Mouse (Mus musculus) urinary bladder, postnatal 14 days (tissue): ENCODE results near the gene Muc3.
"Not testable (repeated sequence)": the region's sequence is repeated elsewhere in the genome, so short reads cannot be mapped to it uniquely, and the experiment has no call there.

Experiments
- DNase-seq: peaks from one replicate; pipeline ENCODE4 v3.0.0; 2021; ENCODE audit warnings: low spot score

Muc3 gene

DNA sequence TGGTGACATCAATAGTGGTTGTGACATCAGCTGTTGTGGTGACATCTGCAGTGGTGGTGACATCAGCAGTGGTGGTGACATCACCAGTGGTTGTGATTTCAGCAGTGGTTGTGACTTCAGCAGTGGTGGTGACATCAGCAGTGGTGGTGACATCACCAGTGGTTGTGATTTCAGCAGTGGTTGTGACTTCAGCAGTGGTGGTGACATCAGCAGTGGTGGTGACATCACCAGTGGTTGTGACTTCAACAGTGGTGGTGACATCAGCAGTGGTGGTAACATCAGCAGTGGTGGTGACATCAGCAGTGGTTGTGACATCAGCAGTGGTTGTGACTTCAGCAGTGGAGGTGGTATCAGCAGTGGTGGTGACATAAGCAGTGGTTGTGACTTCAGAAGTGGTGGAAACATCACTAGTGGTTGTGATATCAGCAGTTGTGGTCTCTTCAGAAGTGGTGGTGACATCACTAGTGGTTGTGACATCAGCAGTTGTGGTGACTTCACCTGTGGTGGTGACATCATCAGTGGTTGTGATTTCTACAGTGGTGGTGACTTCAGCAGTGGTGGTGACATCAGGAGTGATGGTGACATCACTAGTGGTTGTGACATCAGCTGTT, at the start of gene Muc3:
Muc3 (minus strand) TSS at position 51 of the 611 bp plus-strand sequence.
- DNase-seq, result not testable (repeated sequence)

GRCm38 (mm10) chr5:137194488-137195120, 45.5 kb upstream of the Muc3 start:
- no peak for DNase-seq

DNA sequence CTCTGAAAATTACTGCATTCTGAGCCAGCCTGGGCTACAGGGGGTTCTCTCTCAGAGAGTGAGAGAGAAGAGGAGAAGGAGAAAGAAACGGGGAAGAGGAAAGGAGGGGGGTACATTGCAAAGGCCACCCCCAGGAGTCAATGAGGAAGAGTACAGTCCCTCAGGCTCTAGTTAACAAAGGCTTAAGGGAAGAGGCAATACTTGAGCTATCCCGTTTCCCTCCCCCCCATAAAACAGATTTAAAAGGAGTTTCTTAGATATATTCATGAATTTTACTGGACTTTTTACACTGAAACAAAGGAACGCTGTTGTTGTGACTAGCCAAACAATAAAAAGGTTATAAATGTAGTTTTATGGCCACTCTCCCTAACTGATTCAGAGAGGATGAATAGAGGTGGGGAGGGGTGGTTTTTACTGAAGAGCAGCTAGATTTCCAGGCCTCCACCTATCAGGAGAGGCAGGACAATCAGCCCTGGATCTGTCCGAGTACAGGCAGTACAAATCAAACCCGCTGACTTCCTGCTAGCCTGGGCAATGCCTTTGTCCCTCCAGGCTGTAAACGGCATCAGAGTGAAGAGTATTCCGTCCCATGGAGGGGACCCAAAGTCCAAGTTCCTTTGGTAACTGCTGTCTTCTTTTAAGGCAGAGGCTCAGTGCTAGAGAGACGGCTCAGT, 44.3 kb upstream of the Muc3 start:
- DNase-seq, result no peak

DNA sequence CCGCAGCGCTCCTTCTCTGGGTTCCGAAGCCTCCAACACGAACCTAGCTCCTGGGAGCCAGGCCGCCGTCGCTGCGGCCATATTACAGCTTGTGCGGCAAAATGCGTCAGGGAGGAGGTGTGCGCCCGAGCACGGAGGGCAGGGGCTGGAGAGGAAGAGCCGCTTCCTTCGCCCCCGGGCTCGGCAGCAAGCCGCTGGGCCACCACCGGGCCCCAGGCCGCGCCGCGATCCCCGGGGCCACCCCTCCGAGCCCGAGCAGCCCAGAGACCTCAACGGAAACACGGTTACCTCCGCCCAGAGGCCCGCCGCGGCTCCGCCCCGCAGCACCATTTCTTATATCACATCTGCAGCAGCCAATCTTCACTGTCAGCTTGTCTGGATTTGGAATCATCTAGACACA, 40.2 kb upstream of the Muc3 start:
- DNase-seq, result no peak

GRCm38 (mm10) chr5:137185362-137185761, 36.2 kb upstream of the Muc3 start:
- no peak for DNase-seq

DNA sequence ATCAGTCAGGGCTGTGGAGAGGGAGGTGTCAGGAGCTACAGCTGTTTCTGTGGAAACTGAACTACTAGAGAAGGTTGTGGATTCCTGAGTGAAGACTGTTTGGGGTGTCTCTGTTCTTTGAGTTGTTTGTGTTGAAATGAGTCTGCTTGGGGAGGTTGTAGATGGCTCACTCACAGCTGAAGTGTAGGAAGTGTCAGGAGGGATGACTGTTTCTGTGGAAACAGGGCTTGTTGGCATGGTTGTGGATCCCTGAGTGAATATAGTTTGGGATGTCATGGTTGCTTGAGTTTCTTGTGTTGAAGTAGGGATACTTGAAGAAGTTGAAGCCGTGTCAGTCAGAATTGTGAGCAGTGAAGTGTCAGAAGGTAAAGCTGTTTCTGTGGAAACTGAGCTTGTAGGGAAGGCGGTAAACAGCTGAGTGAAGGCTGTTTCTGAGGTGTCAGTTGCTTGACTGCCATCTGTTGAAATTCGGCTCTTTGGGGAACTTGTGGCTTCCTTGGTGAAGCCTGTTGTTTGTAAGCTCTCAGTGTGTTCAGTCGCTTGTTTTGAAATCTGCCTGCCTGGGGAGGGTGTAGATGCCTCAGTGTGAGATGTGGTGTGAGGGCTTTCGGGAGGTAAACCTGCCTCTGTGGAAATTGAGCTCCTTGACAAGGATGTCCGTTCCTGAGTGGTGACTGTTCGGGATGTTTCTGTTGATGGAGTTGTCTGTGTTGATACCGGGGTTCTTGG, 30.7 kb upstream of the Muc3 start:
- DNase-seq, result no peak

GRCm38 (mm10) chr5:137173967-137174366, 24.8 kb upstream of the Muc3 start:
- no peak for DNase-seq

DNA sequence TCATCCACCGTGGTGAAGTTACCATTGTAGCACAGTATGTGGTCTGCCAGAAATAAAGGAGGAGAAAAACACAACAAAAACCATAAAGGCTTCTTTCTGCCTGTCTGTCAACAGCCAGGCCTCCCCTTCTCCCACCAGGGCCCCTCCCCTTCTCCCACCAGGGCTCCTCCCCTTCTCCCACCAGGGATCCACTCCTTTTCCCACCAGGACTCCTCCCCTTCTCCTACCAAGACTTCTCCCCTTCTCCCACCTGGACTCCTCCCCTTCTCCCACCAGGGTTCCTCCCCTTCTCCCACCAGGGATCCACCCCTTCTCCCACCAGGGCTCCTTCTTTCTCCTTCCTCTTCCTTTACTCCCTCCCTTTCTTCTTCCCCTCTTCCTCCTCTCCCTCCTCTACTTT, 23.5 kb upstream of the Muc3 start:
- DNase-seq, result no peak

- no peak for DNase-seq
Measured at GRCm38 (mm10) chr5:137171478-137171877, 22.4 kb upstream of the Muc3 start.

- DNase-seq, result no peak
Measured at GRCm38 (mm10) chr5:137170836-137171380, 21.8 kb upstream of the Muc3 start.

- DNase-seq, result no peak
Measured at GRCm38 (mm10) chr5:137167539-137167938, 18.4 kb upstream of the Muc3 start.

- DNase-seq, result no peak
Measured at GRCm38 (mm10) chr5:137166012-137166411, 16.9 kb upstream of the Muc3 start.

GRCm38 (mm10) chr5:137161853-137162252, 12.7 kb upstream of the Muc3 start:
- no peak for DNase-seq

- peak; percentile 55 for DNase-seq
Measured at GRCm38 (mm10) chr5:137159461-137159860, 10.3 kb upstream of the Muc3 start.

GRCm38 (mm10) chr5:137153289-137153688, 4.2 kb upstream of the Muc3 start:
- no peak for DNase-seq

- DNase-seq, result no peak
Measured at GRCm38 (mm10) chr5:137152623-137153022, 3.5 kb upstream of the Muc3 start.

- no peak for DNase-seq
Measured at GRCm38 (mm10) chr5:137140836-137141235, 8.3 kb downstream of the Muc3 start.

DNA sequence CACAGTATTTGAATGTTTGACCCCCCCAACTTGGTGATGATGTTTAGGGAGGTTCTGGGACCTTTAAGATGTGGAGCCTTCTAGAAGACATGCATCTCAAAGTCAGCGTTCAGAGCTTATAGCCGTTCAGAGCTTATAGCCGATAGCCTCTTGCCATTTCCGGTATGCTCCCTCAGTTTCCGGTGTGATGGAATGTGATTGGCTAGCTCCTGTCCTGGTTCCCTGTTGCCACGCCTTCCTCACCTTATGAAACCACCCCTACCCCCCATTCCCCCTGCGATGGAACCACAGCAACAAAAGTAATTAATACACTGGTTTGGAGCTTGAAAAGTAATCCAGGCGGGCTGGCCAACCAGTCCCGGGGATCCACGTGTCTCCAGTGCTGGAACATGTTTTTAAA, 10.1 kb downstream of the Muc3 start:
- no peak for DNase-seq

DNA sequence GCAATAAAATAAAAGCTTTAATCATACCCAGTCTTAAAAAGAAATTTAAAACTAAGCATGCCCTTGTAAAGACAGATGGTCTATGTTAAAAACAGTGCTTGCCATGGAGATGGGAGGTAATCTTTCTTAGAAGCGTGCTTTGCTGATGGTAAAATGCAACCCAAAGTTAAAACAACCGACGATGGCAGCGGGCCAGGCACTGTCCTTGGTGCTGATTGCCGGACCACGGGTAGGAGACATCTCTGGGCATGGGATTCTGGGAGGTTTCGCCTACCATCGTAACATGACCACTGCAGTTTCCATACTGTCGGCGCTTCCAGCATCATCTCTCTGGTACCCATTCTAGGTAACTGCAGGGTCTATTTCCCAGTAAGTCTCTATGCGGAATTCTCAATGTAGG, 14.2 kb downstream of the Muc3 start:
- DNase-seq, result no peak

DNA sequence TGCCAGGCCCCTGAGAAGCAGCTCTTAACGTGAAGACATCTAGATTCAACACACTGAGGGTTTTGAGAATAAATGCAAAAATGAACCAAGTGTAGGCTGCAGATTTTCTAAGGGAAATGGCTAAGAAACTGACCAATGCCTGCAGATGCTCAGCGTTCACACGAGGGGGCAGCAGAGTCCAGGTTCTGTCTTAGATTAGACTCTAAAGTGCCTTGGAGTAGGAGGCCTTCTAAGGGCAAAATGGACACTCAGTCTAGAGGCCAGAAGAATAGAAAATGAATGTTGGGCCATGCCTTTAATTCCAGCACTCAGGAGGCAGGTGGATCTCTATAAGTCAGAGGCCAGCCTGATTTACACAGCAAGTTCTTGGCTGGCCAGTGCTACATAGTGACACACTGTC, 17.6 kb downstream of the Muc3 start:
- peak; percentile 49 for DNase-seq

DNA sequence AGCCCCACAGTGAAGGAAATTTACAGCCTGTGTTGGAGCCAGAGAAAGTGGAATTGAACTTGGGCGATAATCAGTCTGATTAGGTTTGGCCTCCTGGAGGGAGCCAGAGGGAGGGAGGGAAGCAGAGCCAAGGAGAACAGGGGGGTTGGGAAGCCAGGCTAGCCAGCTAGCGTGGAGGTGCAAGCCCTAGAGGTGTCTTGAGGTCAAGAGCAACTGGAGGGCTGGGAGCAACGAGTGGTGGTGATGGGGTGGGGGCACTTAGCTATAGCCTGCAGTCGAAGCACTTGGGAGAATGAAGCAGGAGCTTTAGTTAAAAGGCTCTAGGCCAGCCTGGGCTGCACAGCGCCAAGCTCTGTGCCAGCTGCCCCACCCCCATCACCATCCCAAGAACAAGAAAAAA, 19.8 kb downstream of the Muc3 start:
- no peak for DNase-seq

- no peak for DNase-seq
Measured at GRCm38 (mm10) chr5:137123516-137123915, 25.6 kb downstream of the Muc3 start.
